Mouse (Mus musculus) myocyte (in vitro differentiated cells): ENCODE data around the gene Pphln1. TPM values are rescaled to one million over a fixed set of nuclear protein-coding genes. Genes with fewer than 3 reads are reported as not detected.

Source experiments
- H3K27me3 ChIP-seq: one replicate; pipeline ENCODE4 v1.6.1; 2011; ENCODE audit not compliant: control insufficient read depth, insufficient read depth, insufficient read length
- H3K36me3 ChIP-seq: one replicate; pipeline ENCODE4 v1.6.1; 2011; ENCODE audit not compliant: control insufficient read depth, insufficient read depth
- H3K4me2 ChIP-seq: one replicate; pipeline ENCODE4 v1.6.1; 2011; ENCODE audit warnings: low read depth, control low read depth
- H3K4me3 ChIP-seq: one replicate; pipeline ENCODE4 v1.5.1; 2011; ENCODE audit warnings: mild to moderate bottlenecking, control low read depth, moderate library complexity
- H3K79me2 ChIP-seq: one replicate; pipeline ENCODE4 v1.6.1; 2011; ENCODE audit not compliant: control insufficient read depth, insufficient read depth
- H3ac ChIP-seq: one replicate; pipeline ENCODE4 v1.6.1; 2011; ENCODE audit not compliant: control insufficient read depth, insufficient read length
- CEBPB ChIP-seq: IDR thresholded peaks from 2 replicates; pipeline ENCODE4 v1.6.1; 2011; ENCODE audit warnings: mild to moderate bottlenecking, moderate library complexity; ENCODE audit not compliant: poor library complexity, insufficient read depth, severe bottlenecking
- E2F4 ChIP-seq: IDR thresholded peaks from one replicate; pipeline ENCODE4 v1.6.1; 2011; ENCODE audit warnings: mild to moderate bottlenecking, control low read depth, moderate library complexity; ENCODE audit not compliant: insufficient read depth
- MAX ChIP-seq: IDR thresholded peaks from one replicate; pipeline ENCODE4 v1.6.1; 2011; ENCODE audit warnings: low read depth, mild to moderate bottlenecking, control low read depth
- MYOD1 ChIP-seq, 3 experiments: IDR thresholded peaks; one replicate each; pipeline ENCODE4 v1.6.1; 2011; ENCODE audit warnings: control low read depth in 2 of 3, low read depth in 2 of 3, mild to moderate bottlenecking in 2 of 3, moderate library complexity in 1 of 3; ENCODE audit not compliant: insufficient read length in 2 of 3, control insufficient read depth in 1 of 3
- MYOG ChIP-seq, 3 experiments: IDR thresholded peaks; one replicate each; pipeline ENCODE4 v1.6.1; 2011; ENCODE audit warnings: control low read depth in 2 of 3, low read depth in 2 of 3, mild to moderate bottlenecking in 2 of 3; ENCODE audit not compliant: insufficient read length in 2 of 3, control insufficient read depth in 1 of 3, insufficient read depth in 1 of 3
- POLR2A ChIP-seq: IDR thresholded peaks from one replicate; pipeline ENCODE4 v1.6.1; 2011; ENCODE audit warnings: low read depth, mild to moderate bottlenecking, control low read depth, moderate library complexity; ENCODE audit not compliant: insufficient read length
- POLR2AphosphoS2 ChIP-seq: IDR thresholded peaks from one replicate; pipeline ENCODE4 v1.6.1; 2011; ENCODE audit warnings: low read depth, control low read depth; ENCODE audit not compliant: insufficient read length
- REST ChIP-seq: IDR thresholded peaks from one replicate; pipeline ENCODE4 v1.6.1; 2011; ENCODE audit warnings: mild to moderate bottlenecking, control low read depth, moderate library complexity; ENCODE audit not compliant: insufficient read depth, insufficient read length
- SRF ChIP-seq: IDR thresholded peaks from one replicate; pipeline ENCODE4 v1.6.1; 2011; ENCODE audit warnings: low read depth; ENCODE audit not compliant: control insufficient read depth, insufficient read length
- TCF12 ChIP-seq: IDR thresholded peaks from one replicate; pipeline ENCODE4 v1.6.1; 2011; ENCODE audit warnings: mild to moderate bottlenecking, control low read depth; ENCODE audit not compliant: poor library complexity, insufficient read depth, severe bottlenecking
- TCF3 ChIP-seq: IDR thresholded peaks from one replicate; pipeline ENCODE4 v1.6.1; 2011; ENCODE audit warnings: low read depth, control low read depth; ENCODE audit not compliant: insufficient read length
- USF1 ChIP-seq: IDR thresholded peaks from one replicate; pipeline ENCODE4 v1.6.1; 2011; ENCODE audit warnings: low read depth, mild to moderate bottlenecking, control low read depth, moderate library complexity
- polyA plus RNA-seq: library from polyadenylated mRNA; unstranded; fragments of >200 nt; fragmentation: generic; extraction: Trizol; gene quantifications from one replicate; pipeline ENCODE4 v1.2.1, GENCODE M21; 2012; ENCODE audit warnings: missing spikeins

Pphln1 gene
- polyA plus RNA-seq, 1 experiment = 20.4 TPM

DNA sequence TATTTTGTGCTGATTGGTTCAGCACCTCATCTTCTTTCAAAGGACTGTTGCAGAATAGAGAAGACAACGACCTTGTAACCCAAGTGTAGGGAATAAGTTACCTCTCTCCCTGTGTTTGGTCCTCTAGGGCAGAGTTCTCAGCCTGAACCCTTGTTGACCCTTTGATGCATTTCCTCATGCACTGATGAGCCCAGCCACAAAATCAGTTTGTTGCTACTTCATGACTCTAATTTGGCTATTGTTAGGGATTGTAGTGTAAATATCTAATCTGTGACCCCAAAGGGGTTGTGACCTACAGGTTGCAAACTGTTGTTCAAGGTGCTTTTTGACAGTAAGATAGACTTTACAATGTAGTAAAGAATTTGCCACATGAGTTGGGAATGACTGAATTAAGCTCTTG, 55.1 kb downstream of the Pphln1 start:
- H3K27me3 ChIP-seq = no peaks in the 10 kb centered on the region
- peaks cover 15% of the 10 kb centered on the region for H3K36me3 ChIP-seq
- TF ChIP-seq POLR2A (no peak), MYOD1 (IDR thresholded peaks at IDR 0.05; ENCODE audit: control insufficient read depth in 1 of 3, insufficient read length in 2 of 3, low read depth in 2 of 3) (no peak), MYOG (IDR thresholded peaks at IDR 0.05; ENCODE audit: control insufficient read depth in 1 of 3, insufficient read depth in 1 of 3, insufficient read length in 2 of 3, low read depth in 2 of 3) (no peak), TCF3 (no peak), E2F4 (no peak), TCF12 (no peak), CEBPB (no peak), USF1 (no peak), POLR2AphosphoS2 (no peak), REST (no peak), MAX (no peak), SRF (no peak)
- H3K4me2 ChIP-seq = no peak overlapping the region
- no peaks in the 10 kb centered on the region for H3K79me2 ChIP-seq
- H3K4me3 ChIP-seq = no peak overlapping the region
- no peak overlapping the region for H3ac ChIP-seq

DNA sequence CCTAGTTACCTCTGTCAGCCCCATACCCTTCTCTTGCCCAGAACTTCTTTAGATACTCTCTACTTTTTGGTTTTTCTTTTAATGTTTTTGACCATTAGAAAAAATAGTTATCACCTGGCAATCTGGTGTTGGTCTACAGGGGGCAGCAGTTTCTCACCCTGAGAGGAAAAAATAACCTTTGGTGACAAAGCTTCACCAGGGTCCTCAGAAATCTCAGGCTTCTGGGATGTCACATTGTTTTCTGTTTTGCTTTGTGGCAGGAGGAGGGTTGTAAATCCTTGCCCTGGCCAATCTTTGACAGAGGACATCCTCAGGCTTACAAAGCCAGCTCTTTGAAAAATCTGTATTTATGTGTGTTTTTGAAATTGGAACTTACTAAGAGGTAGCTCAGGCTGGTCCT, 57.9 kb downstream of the Pphln1 start:
- H3K4me3 ChIP-seq = no peak overlapping the region
- H3K4me2 ChIP-seq = no peak overlapping the region
- no peak overlapping the region for H3ac ChIP-seq
- TF ChIP-seq USF1 (no peak), MAX (no peak), POLR2AphosphoS2 (no peak), REST (no peak), POLR2A (no peak), SRF (no peak), CEBPB (no peak)
- no peaks in the 10 kb centered on the region for H3K79me2 ChIP-seq
- H3K36me3 ChIP-seq = peaks cover 22% of the 10 kb centered on the region
- H3K27me3 ChIP-seq = no peaks in the 10 kb centered on the region

DNA sequence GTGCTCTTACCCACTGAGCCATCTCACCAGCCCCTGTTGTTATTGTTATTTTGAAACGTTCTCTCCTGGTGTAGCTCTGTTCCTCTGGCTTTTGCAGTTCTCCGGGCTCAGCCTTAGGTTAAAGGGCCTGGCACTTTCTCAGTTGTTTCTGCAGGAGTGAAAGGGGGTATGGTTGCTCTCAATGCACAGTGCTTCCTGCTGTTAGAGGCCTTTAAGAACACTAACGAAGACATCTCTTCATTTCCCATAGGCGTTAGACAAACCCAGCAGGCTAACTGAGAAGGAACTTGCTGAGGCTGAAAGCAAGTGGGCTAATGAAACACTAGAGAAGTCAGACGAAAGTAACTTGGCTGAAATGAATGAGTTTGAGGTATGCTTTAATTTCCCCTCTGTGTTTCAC, 61.3 kb downstream of the Pphln1 start:
- Histone ChIP-seq H3ac (no peak overlapping the region), H3K79me2 (no peaks in the 10 kb centered on the region), H3K36me3 (peaks cover 13% of the 10 kb centered on the region), H3K4me2 (no peak overlapping the region), H3K27me3 (no peaks in the 10 kb centered on the region), H3K4me3 (no peak overlapping the region)
- TF ChIP-seq MAX = no peak
- TF ChIP-seq TCF3 = no peak
- TF ChIP-seq MYOG (IDR thresholded peaks at IDR 0.05; ENCODE audit: control insufficient read depth in 1 of 3, insufficient read depth in 1 of 3, insufficient read length in 2 of 3, low read depth in 2 of 3) = no peak
- no peak for TF ChIP-seq E2F4
- TF ChIP-seq POLR2AphosphoS2 = no peak
- TF ChIP-seq TCF12 = no peak
- no peak for TF ChIP-seq REST
- TF ChIP-seq MYOD1 (IDR thresholded peaks at IDR 0.05; ENCODE audit: control insufficient read depth in 1 of 3, insufficient read length in 2 of 3, low read depth in 2 of 3) = no peak
- no peak for TF ChIP-seq USF1

DNA sequence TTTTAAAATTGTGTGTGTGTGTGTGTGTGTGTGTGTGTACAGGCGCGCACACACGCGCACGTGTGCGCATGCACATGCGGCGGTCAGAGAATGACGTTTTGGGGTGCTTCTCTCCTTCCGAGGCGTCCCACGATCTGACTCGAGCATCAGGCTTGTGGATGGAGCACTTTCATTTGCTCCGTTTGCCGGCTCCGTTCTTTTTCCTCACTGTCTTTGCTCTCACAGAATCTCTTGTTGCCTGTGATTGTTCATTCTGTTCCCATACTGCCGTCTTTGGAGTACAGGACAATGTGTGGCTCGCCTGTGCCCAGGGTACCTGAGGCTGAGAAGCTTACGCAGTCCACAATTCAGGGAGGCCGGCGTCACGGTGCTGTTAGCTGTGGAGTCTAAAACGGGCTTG, 62.9 kb downstream of the Pphln1 start:
- no peaks in the 10 kb centered on the region for H3K79me2 ChIP-seq
- H3K27me3 ChIP-seq = no peaks in the 10 kb centered on the region
- H3K36me3 ChIP-seq = peaks cover 29% of the 10 kb centered on the region
- no peak for TF ChIP-seq REST
- no peak for TF ChIP-seq E2F4
- TF ChIP-seq MYOD1 (IDR thresholded peaks at IDR 0.05; ENCODE audit: control insufficient read depth in 1 of 3, insufficient read length in 2 of 3, low read depth in 2 of 3) = no peak
- no peak for TF ChIP-seq SRF
- no peak for TF ChIP-seq POLR2A
- TF ChIP-seq CEBPB = no peak
- no peak for TF ChIP-seq TCF3
- TF ChIP-seq MYOG (IDR thresholded peaks at IDR 0.05; ENCODE audit: control insufficient read depth in 1 of 3, insufficient read depth in 1 of 3, insufficient read length in 2 of 3, low read depth in 2 of 3) = no peak
- TF ChIP-seq USF1 = no peak
- no peak for TF ChIP-seq POLR2AphosphoS2
- no peak for TF ChIP-seq TCF12
- no peak for TF ChIP-seq MAX
- H3K4me3 ChIP-seq = no peak overlapping the region
- no peak overlapping the region for H3K4me2 ChIP-seq
- H3ac ChIP-seq = no peak overlapping the region

DNA sequence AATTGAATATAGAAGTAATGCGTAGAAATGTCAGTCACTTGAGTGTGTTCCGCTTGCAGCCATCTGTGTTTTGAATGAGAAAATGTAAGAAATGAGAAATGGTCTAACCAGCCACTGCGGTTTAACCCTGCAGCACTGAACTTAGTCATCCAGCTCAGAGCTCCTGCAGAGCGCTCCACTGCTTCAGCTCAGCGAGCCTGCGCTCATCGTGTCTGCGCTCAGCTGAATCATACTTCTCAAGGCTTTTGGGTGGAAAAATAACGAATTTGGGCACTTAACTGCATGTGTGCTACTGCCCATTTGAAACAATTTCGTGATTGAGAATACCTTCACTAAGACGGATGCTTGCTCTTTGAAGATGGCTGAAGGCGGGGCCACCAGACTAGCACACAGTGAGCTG, 73.5 kb downstream of the Pphln1 start:
- no peaks in the 10 kb centered on the region for H3K36me3 ChIP-seq
- TF ChIP-seq MYOG (IDR thresholded peaks at IDR 0.05; ENCODE audit: control insufficient read depth in 1 of 3, insufficient read depth in 1 of 3, insufficient read length in 2 of 3, low read depth in 2 of 3) = no peak
- TF ChIP-seq REST = no peak
- no peak for TF ChIP-seq MAX
- TF ChIP-seq SRF = no peak
- no peak for TF ChIP-seq TCF3
- no peak for TF ChIP-seq E2F4
- no peak for TF ChIP-seq POLR2A
- no peak for TF ChIP-seq MYOD1 (IDR thresholded peaks at IDR 0.05; ENCODE audit: control insufficient read depth in 1 of 3, insufficient read length in 2 of 3, low read depth in 2 of 3)
- TF ChIP-seq POLR2AphosphoS2 = no peak
- no peak for TF ChIP-seq USF1
- TF ChIP-seq TCF12 = no peak
- TF ChIP-seq CEBPB = no peak
- no peak overlapping the region for H3K4me3 ChIP-seq

More for the DNA sequence above, 73.5 kb downstream of the Pphln1 start:
- no peaks in the 10 kb centered on the region for H3K79me2 ChIP-seq
- no peak overlapping the region for H3ac ChIP-seq
- H3K4me2 ChIP-seq = no peak overlapping the region
- no peaks in the 10 kb centered on the region for H3K27me3 ChIP-seq
